Mouse (Mus musculus) CH12F3 (cell line): ENCODE measurements around the gene Pvalb.

Source experiments
- in situ Hi-C: fragments of 300-500 bp; cut with MboI; formaldehyde crosslinking; loops from 2 replicates; pipeline ENCODE4 v1.14.3; 2020; ENCODE audit warnings: low sequenced_read_pairs

The Pvalb gene

GRCm38 (mm10) chr15:78169566-78169965, 36.6 kb downstream of the Pvalb start:
- in situ Hi-C loops: no loop called here

DNA sequence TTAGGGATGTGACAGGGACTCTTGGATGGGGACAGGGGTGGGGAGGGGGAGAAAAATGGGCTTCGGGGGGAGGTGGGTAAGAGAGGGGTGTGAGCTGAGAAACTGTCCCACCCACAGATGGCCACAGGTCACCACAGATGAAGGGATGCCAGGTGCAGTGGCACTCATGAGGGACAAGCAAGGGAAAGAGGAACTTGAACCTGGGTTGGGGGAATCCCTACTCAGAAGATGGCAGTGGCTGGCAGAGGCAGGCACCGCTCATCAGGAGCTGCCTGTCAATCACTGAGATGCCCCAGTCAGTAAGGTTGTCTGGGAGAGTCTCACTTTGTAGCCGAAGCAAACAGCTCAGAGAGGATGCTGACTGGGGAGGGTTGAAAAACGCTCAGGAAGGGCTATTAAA, 40.9 kb downstream of the Pvalb start:
- in situ Hi-C loops: no loop called here

- in situ Hi-C loops: no loop called here
Observed at GRCm38 (mm10) chr15:78164466-78164865, 41.7 kb downstream of the Pvalb start.

DNA sequence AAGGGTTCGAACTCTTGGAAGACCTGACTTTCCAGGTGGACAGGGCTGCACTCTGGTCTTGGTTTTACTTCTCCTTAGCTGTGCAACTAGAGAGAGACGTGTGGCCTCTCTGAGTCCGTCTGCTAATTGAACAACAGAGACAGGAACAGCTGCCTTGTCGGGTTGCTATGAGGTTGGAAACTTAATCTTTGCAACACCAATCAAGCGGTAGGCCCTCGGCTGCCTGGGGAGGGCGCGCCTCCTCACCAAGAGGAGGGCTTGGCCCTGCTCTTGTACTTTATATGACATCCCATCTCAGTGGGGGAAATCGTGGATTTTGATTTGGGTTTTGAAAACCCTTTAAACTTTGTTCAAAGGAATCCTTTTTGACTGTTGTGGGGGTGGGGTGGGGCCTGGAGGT, 44.3 kb downstream of the Pvalb start:
- in situ Hi-C loops: no loop called here

GRCm38 (mm10) chr15:78158335-78158734, 47.9 kb downstream of the Pvalb start:
- in situ Hi-C loops: no loop called here

DNA sequence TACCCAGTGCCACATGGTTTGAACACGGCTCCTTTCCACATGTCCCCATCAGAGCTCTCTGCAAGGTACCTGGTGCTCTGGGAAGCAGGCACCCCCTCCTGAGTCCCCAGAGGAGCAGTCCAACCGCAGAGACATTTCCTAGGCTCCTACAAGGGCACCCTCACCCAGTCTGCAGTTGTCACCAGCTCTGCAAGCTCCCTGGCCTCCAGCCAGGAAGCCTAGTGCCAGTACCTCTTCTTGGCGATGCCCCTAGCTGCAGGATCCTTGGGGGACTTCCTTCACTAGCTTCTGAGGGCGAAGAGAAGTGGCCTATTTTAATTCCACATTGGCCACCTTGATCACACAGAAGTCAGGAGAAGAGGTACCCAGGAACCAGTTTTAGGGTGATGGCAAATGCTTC, 48.4 kb downstream of the Pvalb start:
- in situ Hi-C loops: no loop called here

DNA sequence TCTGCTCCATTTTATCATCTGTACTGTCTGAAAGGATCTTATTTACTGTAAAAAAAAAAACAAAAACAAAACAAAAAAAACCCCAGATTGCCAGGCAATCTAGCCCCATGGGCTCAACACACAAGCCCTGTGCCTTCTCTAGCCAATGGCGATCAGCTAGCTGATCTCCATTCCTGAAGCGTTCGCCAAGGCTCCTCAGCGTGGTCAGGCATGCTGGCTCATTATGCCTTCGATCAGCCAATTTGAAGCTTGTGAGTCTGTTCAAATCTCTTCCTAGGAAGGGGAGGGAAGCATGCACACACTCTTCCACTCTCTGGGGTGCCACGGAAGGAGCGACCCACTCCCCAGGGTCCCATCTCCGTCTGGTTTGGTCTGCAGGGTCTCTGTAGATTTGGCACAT, 48.9 kb downstream of the Pvalb start:
- in situ Hi-C loops: no loop called here

DNA sequence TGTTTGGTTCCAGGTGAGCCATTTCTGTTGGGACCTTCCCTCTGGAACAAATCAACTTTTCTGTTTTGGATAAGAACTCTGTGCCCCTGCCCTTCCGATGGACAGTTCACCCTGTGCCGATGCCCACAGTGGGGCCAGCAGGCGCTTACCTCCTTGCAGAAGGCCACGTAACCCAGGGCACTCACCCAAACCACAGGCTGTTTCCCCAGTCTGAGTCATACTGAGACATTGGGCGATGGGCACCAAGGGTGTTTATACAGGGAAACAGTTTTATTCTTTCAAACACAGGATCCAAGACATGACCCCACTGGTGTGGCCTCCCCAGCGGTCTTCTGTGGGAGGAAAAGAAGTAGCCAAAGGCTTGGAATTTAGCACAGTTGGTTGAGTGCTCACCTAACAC, 50.8 kb downstream of the Pvalb start:
- in situ Hi-C loops: no loop called here

- in situ Hi-C loops: no loop called here
Observed at GRCm38 (mm10) chr15:78153045-78153775, 53.0 kb downstream of the Pvalb start.

- in situ Hi-C loops: no loop called here
Observed at GRCm38 (mm10) chr15:78148565-78148964, 57.6 kb downstream of the Pvalb start.
